Mouse (Mus musculus): Measurements from ENCODE around the gene Zp3. TPM values are rescaled to one million over a fixed set of nuclear protein-coding genes. Genes with fewer than 3 reads are reported as not detected.

Zp3 gene
- total RNA-seq, 2 experiments from 2014 or later, result not detected

- DNase-seq, result no peak
- intact Hi-C loops (cut with DNase I), result no loop called here
Observed at GRCm38 (mm10) chr5:135960909-135961635, 18.8 kb upstream of the Zp3 start.

GRCm38 (mm10) chr5:135962125-135962491 is 17.8 kb upstream of the Zp3 start:
- no peak for DNase-seq
- intact Hi-C loops (cut with DNase I), result loop anchor here (2.0 kb wide), 1 partner anchor 59 kb away; no protein-coding TSS in a partner anchor

- intact Hi-C loops (cut with DNase I), result loop anchor here (2.0 kb wide), 1 partner anchor 60 kb away; no protein-coding TSS in a partner anchor
- peak; percentile 97 for DNase-seq
Observed at GRCm38 (mm10) chr5:135962492-135963279, 17.2 kb upstream of the Zp3 start.

GRCm38 (mm10) chr5:135963280-135963627 is 16.6 kb upstream of the Zp3 start:
- intact Hi-C loops (cut with DNase I), result loop anchor here (2.0 kb wide), 1 partner anchor 60 kb away; no protein-coding TSS in a partner anchor
- DNase-seq, result no peak

- no peak for DNase-seq
- intact Hi-C loops (cut with DNase I), result loop anchor here (5.0 kb wide), 1 partner anchor 97 kb away; no protein-coding TSS in a partner anchor
Observed at GRCm38 (mm10) chr5:135965501-135965930, 14.4 kb upstream of the Zp3 start.

- intact Hi-C loops (cut with DNase I), result loop anchor here (5.0 kb wide), 1 partner anchor 95 kb away; no protein-coding TSS in a partner anchor
- no peak for DNase-seq
Observed at GRCm38 (mm10) chr5:135966866-135967265, 13.0 kb upstream of the Zp3 start.

- peak in 1 of 2 experiments; percentile 74 for DNase-seq
- intact Hi-C loops (cut with DNase I), result loop anchor here (5.0 kb wide), 1 partner anchor 94 kb away; no protein-coding TSS in a partner anchor
Observed at GRCm38 (mm10) chr5:135968781-135969180, 11.1 kb upstream of the Zp3 start.

GRCm38 (mm10) chr5:135970247-135970646 is 9.7 kb upstream of the Zp3 start:
- intact Hi-C loops (cut with DNase I), result no loop called here
- DNase-seq, result no peak

- intact Hi-C loops (cut with DNase I), result no loop called here
- no peak for DNase-seq
Observed at GRCm38 (mm10) chr5:135971876-135972275, 8.0 kb upstream of the Zp3 start.

- no peak for DNase-seq
- intact Hi-C loops (cut with DNase I), result no loop called here
Observed at GRCm38 (mm10) chr5:135974365-135974764, 5.5 kb upstream of the Zp3 start, which contains the start of gene Ssc4d. Ssc4d (minus strand) TSS chr5:135974531.

- intact Hi-C loops (cut with DNase I), result no loop called here
- no peak for DNase-seq
Observed at GRCm38 (mm10) chr5:135975893-135976668, 3.8 kb upstream of the Zp3 start.

- no peak for DNase-seq
- intact Hi-C loops (cut with DNase I), result no loop called here
Observed at GRCm38 (mm10) chr5:135979381-135979780, 518 bp upstream of the Zp3 start.

- peak; percentile 79 to 80 for DNase-seq
- intact Hi-C loops (cut with DNase I), result loop anchor here (1.0 to 5.0 kb wide), 4 partner anchors 45 to 80 kb away; no protein-coding TSS in a partner anchor
Observed at GRCm38 (mm10) chr5:135982398-135982797, 2.5 kb downstream of the Zp3 start.

- intact Hi-C loops (cut with DNase I), result loop anchor here (5.0 kb wide), 3 partner anchors 43 to 82 kb away; no protein-coding TSS in a partner anchor
- no peak for DNase-seq
Observed at GRCm38 (mm10) chr5:135984546-135985044, 4.7 kb downstream of the Zp3 start.

- intact Hi-C loops (cut with DNase I), result no loop called here
- DNase-seq, result no peak
Observed at GRCm38 (mm10) chr5:135987248-135987647, 7.3 kb downstream of the Zp3 start.

- no peak for DNase-seq
Observed at GRCm38 (mm10) chr5:135990601-135991000, 10.7 kb downstream of the Zp3 start.

GRCm38 (mm10) chr5:135993381-135993965 is 13.6 kb downstream of the Zp3 start:
- intact Hi-C loops (cut with DNase I), result no loop called here
- no peak for DNase-seq

More at GRCm38 (mm10) chr5:135990601-135991000, 10.7 kb downstream of the Zp3 start:
- intact Hi-C loops (cut with DNase I), result no loop called here

- DNase-seq, result no peak
- intact Hi-C loops (cut with DNase I), result no loop called here
Observed at GRCm38 (mm10) chr5:135994335-135994724, 14.4 kb downstream of the Zp3 start.

GRCm38 (mm10) chr5:135994725-135995687 is 15.1 kb downstream of the Zp3 start, which contains the start of gene Dtx2:
Dtx2 (plus strand) TSS chr5:135994800.
- intact Hi-C loops (cut with DNase I), result no loop called here
- DNase-seq, result peak; percentile 89 to 90

All from heart, postnatal 36 days (tissue).